Mouse (Mus musculus) thymus, adult 2 months (tissue): Measurements from ENCODE around the gene Agpat3. TPM values are rescaled to one million over a fixed set of nuclear protein-coding genes. Genes with fewer than 3 reads are reported as not detected.

ENCODE experiments used
- DNase-seq: peaks from one replicate; pipeline ENCODE4 v3.0.0; 2021
- H3K27ac ChIP-seq: fragments of 200-500 bp; 2 replicates; pipeline ENCODE4 v1.5.1; 2012; ENCODE audit warnings: low read length, control low read depth; ENCODE audit not compliant: control insufficient read depth, insufficient read depth
- H3K27me3 ChIP-seq: fragments of 200-500 bp; 2 replicates; pipeline ENCODE4 v1.6.1; 2012; ENCODE audit warnings: mild to moderate bottlenecking, low read length, moderate library complexity, mixed read lengths; ENCODE audit not compliant: control insufficient read depth, insufficient read depth
- H3K36me3 ChIP-seq: fragments of 200-500 bp; 2 replicates; pipeline ENCODE4 v1.6.1; 2012; ENCODE audit warnings: mild to moderate bottlenecking, low read length, moderate library complexity; ENCODE audit not compliant: control insufficient read depth, insufficient read depth
- H3K4me1 ChIP-seq: fragments of 200-500 bp; replicated peaks from 2 replicates; pipeline ENCODE4 v1.6.1; 2012; ENCODE audit warnings: low read length; ENCODE audit not compliant: control insufficient read depth, insufficient read depth
- H3K4me3 ChIP-seq: fragments of 200-500 bp; 2 replicates; pipeline ENCODE4 v1.5.1; 2012; ENCODE audit warnings: mild to moderate bottlenecking, low read length, control low read depth, moderate library complexity; ENCODE audit not compliant: control insufficient read depth, insufficient read depth
- CTCF ChIP-seq: fragments of 200-500 bp; IDR thresholded peaks from 2 replicates; pipeline ENCODE4 v1.5.1; 2012; ENCODE audit warnings: mild to moderate bottlenecking, control low read depth, low read length, moderate library complexity, borderline replicate concordance; ENCODE audit not compliant: control insufficient read depth, poor library complexity, insufficient read depth; ENCODE audit errors: extremely low read depth
- POLR2A ChIP-seq: fragments of 200-500 bp; IDR thresholded peaks from 2 replicates; pipeline ENCODE4 v1.6.1; 2012; ENCODE audit warnings: mild to moderate bottlenecking, low read length, control low read depth, moderate library complexity; ENCODE audit not compliant: control insufficient read depth, poor library complexity, insufficient read depth; ENCODE audit errors: extremely low read depth
- WGBS: fragments of 180-500 bp; shearing (Covaris S2); methylation state at CpG from one replicate; pipeline ENCODE4 v1.1.7; 2018; 5-methylcytosine and 5-hydroxymethylcytosine counted together
- polyA plus RNA-seq: library from polyadenylated mRNA; depleted of rRNA; stranded (reverse); fragments of >200 nt; gene quantifications from 2 replicates; pipeline ENCODE4 v1.2.3, GENCODE M21; 2012

Gene Agpat3
- polyA plus RNA-seq, 1 experiment, result 423 TPM

GRCm38 (mm10) chr10:78392072-78392471 is 39.8 kb upstream of the Agpat3 start:
- 3% methylated on average over 18 of the region's 18 CpGs for WGBS
- Histone ChIP-seq H3K4me3 (no peak overlapping the region), H3K36me3 (no peaks in the 10 kb centered on the region), H3K27ac (no peak overlapping the region), H3K4me1 (peaks cover 6% of the 10 kb centered on the region; the same call in 1 of the 2 replicates), H3K27me3 (no peaks in the 10 kb centered on the region)
- peak; percentile 75 for DNase-seq
- TF ChIP-seq POLR2A (no peak), CTCF (peak; percentile 92)

- no peak overlapping the region for H3K27ac ChIP-seq
- 90% methylated on average over 4 of the region's 4 CpGs for whole genome bisulfite sequencing
- H3K4me1 ChIP-seq, result peaks cover 5% of the 10 kb centered on the region; the same call in 1 of the 2 replicates
- H3K4me3 ChIP-seq, result no peak overlapping the region
- no peaks in the 10 kb centered on the region for H3K36me3 ChIP-seq
- DNase-seq, result no peak
- no peaks in the 10 kb centered on the region for H3K27me3 ChIP-seq
- TF ChIP-seq CTCF, result no peak
- TF ChIP-seq POLR2A, result no peak
These were observed 38.7 kb upstream of the Agpat3 start for GRCm38 (mm10) chr10:78390982-78391470.

GRCm38 (mm10) chr10:78388216-78388980 is 36.1 kb upstream of the Agpat3 start:
- no peaks in the 10 kb centered on the region for H3K27me3 ChIP-seq
- peaks cover 9% of the 10 kb centered on the region for H3K4me1 ChIP-seq
- WGBS, result 81% methylated on average over 20 of the region's 20 CpGs
- no peaks in the 10 kb centered on the region for H3K36me3 ChIP-seq
- no peak overlapping the region for H3K4me3 ChIP-seq
- no peak for DNase-seq
- no peak overlapping the region for H3K27ac ChIP-seq
- TF ChIP-seq POLR2A, result no peak
- TF ChIP-seq CTCF, result no peak

- Histone ChIP-seq H3K4me1 (peaks cover 4% of the 10 kb centered on the region), H3K27me3 (no peaks in the 10 kb centered on the region), H3K36me3 (no peaks in the 10 kb centered on the region), H3K4me3 (no peak overlapping the region), H3K27ac (no peak overlapping the region)
- TF ChIP-seq CTCF (no peak), POLR2A (no peak)
- 27% methylated on average over 5 of the region's 5 CpGs for WGBS
- DNase-seq, result peak; percentile 29
These were observed 33.2 kb upstream of the Agpat3 start for GRCm38 (mm10) chr10:78385520-78385919.

- Histone ChIP-seq H3K4me3 (no peak overlapping the region), H3K36me3 (no peaks in the 10 kb centered on the region), H3K27ac (no peak overlapping the region), H3K27me3 (no peaks in the 10 kb centered on the region), H3K4me1 (peaks cover 4% of the 10 kb centered on the region)
- no peak for DNase-seq
- WGBS, result 92% methylated on average over 3 of the region's 3 CpGs
- no peak for TF ChIP-seq CTCF
- no peak for TF ChIP-seq POLR2A
These were observed 31.3 kb upstream of the Agpat3 start for GRCm38 (mm10) chr10:78383567-78383966.

- Histone ChIP-seq H3K4me1 (0 out of 2 replicates have a peak, but pooled peaks cover 5% of the 10 kb centered on the region), H3K27ac (no peak overlapping the region), H3K27me3 (no peaks in the 10 kb centered on the region), H3K36me3 (no peaks in the 10 kb centered on the region), H3K4me3 (no peak overlapping the region)
- 96% methylated on average over 7 of the region's 7 CpGs for WGBS
- TF ChIP-seq CTCF, result no peak
- TF ChIP-seq POLR2A, result no peak
- no peak for DNase-seq
These were observed 26.2 kb upstream of the Agpat3 start for GRCm38 (mm10) chr10:78378516-78378915.
